Mouse (Mus musculus) neural tube, embryonic 15.5 days (tissue): ENCODE data around the gene Smc3. TPM values are rescaled to one million over a fixed set of nuclear protein-coding genes. Genes with fewer than 3 reads are reported as not detected.
"Not testable (repeated sequence)": the region's sequence is repeated elsewhere in the genome, so short reads cannot be mapped to it uniquely, and the experiment has no call there.

Source experiments
- ATAC-seq: fragments of 200-750 bp; cut with Nextera tagmentation; 2 replicates; pipeline ENCODE4 v1.8.0; 2017; ENCODE audit warnings: mild to moderate bottlenecking, moderate TSS enrichment, moderate library complexity; ENCODE audit not compliant: low FRiP score
- H3K27ac ChIP-seq: fragments of 300-500 bp; sonication (generic); replicated peaks from 2 replicates; pipeline ENCODE4 v1.5.1; 2015; ENCODE audit warnings: mild to moderate bottlenecking, inconsistent platforms
- H3K27me3 ChIP-seq: fragments of 300-500 bp; sonication (generic); replicated peaks from 2 replicates; pipeline ENCODE4 v1.6.1; 2015; ENCODE audit warnings: inconsistent platforms
- H3K36me3 ChIP-seq: fragments of 300-500 bp; sonication (generic); 2 replicates; pipeline ENCODE4 v1.6.1; 2015; ENCODE audit warnings: inconsistent platforms
- H3K4me1 ChIP-seq: fragments of 300-500 bp; sonication (generic); 2 replicates; pipeline ENCODE4 v1.6.1; 2015; ENCODE audit warnings: inconsistent platforms
- H3K4me2 ChIP-seq: fragments of 300-500 bp; sonication (generic); 2 replicates; pipeline ENCODE4 v1.6.1; 2015; ENCODE audit warnings: inconsistent platforms, mild to moderate bottlenecking, moderate library complexity
- H3K4me3 ChIP-seq: fragments of 300-500 bp; sonication (generic); replicated peaks from 2 replicates; pipeline ENCODE4 v1.5.1; 2015; ENCODE audit warnings: mild to moderate bottlenecking, inconsistent platforms
- H3K9ac ChIP-seq: fragments of 300-500 bp; sonication (generic); replicated peaks from 2 replicates; pipeline ENCODE4 v1.6.1; 2015; ENCODE audit warnings: mild to moderate bottlenecking, inconsistent platforms
- H3K9me3 ChIP-seq: fragments of 300-500 bp; sonication (generic); replicated peaks from 2 replicates; pipeline ENCODE4 v1.6.1; 2016; ENCODE audit warnings: inconsistent platforms
- WGBS: fragments of 180-500 bp; shearing (Covaris S2); methylation state at CpG from one replicate; pipeline ENCODE4 v1.1.7; 2015; ENCODE audit warnings: mixed read lengths; 5-methylcytosine and 5-hydroxymethylcytosine counted together
- polyA plus RNA-seq: library from polyadenylated mRNA; unstranded; fragments of >200 nt; fragmentation: Nextera tagmentation; extraction: Ambion mirVana; gene quantifications from 2 replicates; pipeline ENCODE4 v1.2.1, GENCODE M21; 2015

The Smc3 gene
- polyA plus RNA-seq, 1 experiment from 2014 or later, result 49.9 TPM

- H3K27me3 ChIP-seq, result no peaks in the 10 kb centered on the region
Measured at GRCm38 (mm10) chr19:53644020-53644595, 43.9 kb downstream of the Smc3 start.

DNA sequence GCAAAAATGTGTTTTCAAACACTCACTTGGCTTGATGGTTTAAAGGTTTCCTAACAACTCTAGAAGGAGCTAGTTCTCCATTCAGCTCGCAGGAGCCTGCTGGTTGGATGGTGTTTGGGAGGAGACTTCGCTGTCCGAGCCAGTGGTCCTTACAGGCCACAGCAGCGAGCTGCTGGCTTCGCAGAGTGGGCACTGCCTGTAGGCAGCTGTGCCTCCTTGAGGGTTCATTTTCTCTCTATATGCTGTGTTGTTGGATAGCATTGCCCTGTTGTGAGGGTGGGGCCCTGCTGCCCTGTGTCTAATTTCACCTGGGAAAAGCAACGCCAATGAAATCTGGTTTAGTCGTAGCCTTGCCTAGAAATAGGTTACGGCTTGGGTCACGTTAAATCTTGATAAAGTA lies 47.1 kb downstream of the Smc3 start:
- WGBS, result 87% methylated on average over 9 of the region's 9 CpGs

More at GRCm38 (mm10) chr19:53644020-53644595, 43.9 kb downstream of the Smc3 start:
- Histone ChIP-seq H3K4me2 (no peak overlapping the region), H3K9me3 (no peaks in the 10 kb centered on the region), H3K4me3 (no peak overlapping the region), H3K9ac (no peak overlapping the region), H3K27ac (no peak overlapping the region), H3K36me3 (peaks cover 57% of the 10 kb centered on the region), H3K4me1 (peaks cover 8% of the 10 kb centered on the region)
- ATAC-seq, result no peak
- WGBS, result 93% methylated on average over 9 of the region's 9 CpGs

GRCm38 (mm10) chr19:53648056-53648455 lies 47.9 kb downstream of the Smc3 start:
- Histone ChIP-seq H3K9me3 (no peaks in the 10 kb centered on the region), H3K36me3 (peaks cover 29% of the 10 kb centered on the region), H3K27ac (0 out of 2 replicates have a peak overlapping the region, but pooled peaks have one; percentile 10), H3K27me3 (no peaks in the 10 kb centered on the region), H3K4me1 (peaks cover 14% of the 10 kb centered on the region), H3K4me2 (no peak overlapping the region), H3K4me3 (no peak overlapping the region), H3K9ac (no peak overlapping the region)
- peak; percentile 37; the same call in 1 of the 2 replicates for ATAC-seq
- 16% methylated on average over 5 of the region's 5 CpGs for WGBS

More for the DNA sequence above, 47.1 kb downstream of the Smc3 start:
- no peak for ATAC-seq
- Histone ChIP-seq H3K9me3 (no peaks in the 10 kb centered on the region), H3K36me3 (peaks cover 30% of the 10 kb centered on the region), H3K9ac (no peak overlapping the region), H3K4me3 (no peak overlapping the region), H3K27ac (no peak overlapping the region), H3K4me1 (peaks cover 10% of the 10 kb centered on the region), H3K27me3 (no peaks in the 10 kb centered on the region), H3K4me2 (no peak overlapping the region)

DNA sequence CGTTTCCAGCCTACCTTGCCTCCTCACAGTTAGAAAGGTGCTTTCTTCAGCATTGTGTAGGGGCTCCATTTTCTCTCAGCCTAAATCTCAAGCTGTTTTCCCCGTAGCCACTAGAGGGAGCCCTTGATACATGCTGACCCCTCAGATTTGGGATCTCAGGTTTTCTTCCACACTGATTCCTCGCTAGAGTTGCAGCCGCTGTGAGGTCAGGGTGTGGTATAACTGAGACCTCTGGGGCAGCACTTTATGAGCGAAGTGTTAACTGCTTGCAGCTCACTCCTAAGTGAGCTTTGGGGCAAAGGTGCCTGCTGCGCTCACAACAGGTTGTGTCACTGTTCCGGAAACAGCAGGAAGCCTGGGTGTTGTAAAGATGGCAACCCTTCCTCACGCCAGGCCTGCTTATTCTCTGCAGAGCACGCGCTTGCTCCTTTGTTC lies 48.6 kb downstream of the Smc3 start:
- peak overlapping the region; percentile 22; the same call in 1 of the 2 replicates for H3K4me2 ChIP-seq
- no peak overlapping the region for H3K4me3 ChIP-seq
- peaks cover 18% of the 10 kb centered on the region for H3K4me1 ChIP-seq
- H3K27me3 ChIP-seq, result no peaks in the 10 kb centered on the region
- 36% methylated on average over 10 of the region's 10 CpGs for WGBS
- H3K36me3 ChIP-seq, result peaks cover 24% of the 10 kb centered on the region
- peak; percentile 74 for ATAC-seq
- H3K27ac ChIP-seq, result peak overlapping the region; percentile 43; the same call in 1 of the 2 replicates
- no peaks in the 10 kb centered on the region for H3K9me3 ChIP-seq
- H3K9ac ChIP-seq, result no peak overlapping the region

GRCm38 (mm10) chr19:53649361-53649760 lies 49.2 kb downstream of the Smc3 start:
- no peak overlapping the region for H3K27ac ChIP-seq
- H3K4me1 ChIP-seq, result peaks cover 23% of the 10 kb centered on the region
- peak overlapping the region; percentile 22; the same call in 1 of the 2 replicates for H3K4me2 ChIP-seq
- H3K36me3 ChIP-seq, result peaks cover 20% of the 10 kb centered on the region
- H3K9ac ChIP-seq, result no peak overlapping the region
- H3K27me3 ChIP-seq, result no peaks in the 10 kb centered on the region
- H3K4me3 ChIP-seq, result no peak overlapping the region
- ATAC-seq, result peak; percentile 40
- no peaks in the 10 kb centered on the region for H3K9me3 ChIP-seq
- WGBS, result 79% methylated on average over 6 of the region's 6 CpGs

GRCm38 (mm10) chr19:53649802-53650201 lies 49.6 kb downstream of the Smc3 start:
- 42% methylated on average over 5 of the region's 5 CpGs for WGBS
- no peak overlapping the region for H3K9ac ChIP-seq
- H3K4me2 ChIP-seq, result no peak overlapping the region
- H3K27ac ChIP-seq, result no peak overlapping the region
- H3K9me3 ChIP-seq, result no peaks in the 10 kb centered on the region
- H3K36me3 ChIP-seq, result peaks cover 18% of the 10 kb centered on the region
- ATAC-seq, result no peak
- H3K27me3 ChIP-seq, result no peaks in the 10 kb centered on the region
- no peak overlapping the region for H3K4me3 ChIP-seq
- H3K4me1 ChIP-seq, result peaks cover 28% of the 10 kb centered on the region

DNA sequence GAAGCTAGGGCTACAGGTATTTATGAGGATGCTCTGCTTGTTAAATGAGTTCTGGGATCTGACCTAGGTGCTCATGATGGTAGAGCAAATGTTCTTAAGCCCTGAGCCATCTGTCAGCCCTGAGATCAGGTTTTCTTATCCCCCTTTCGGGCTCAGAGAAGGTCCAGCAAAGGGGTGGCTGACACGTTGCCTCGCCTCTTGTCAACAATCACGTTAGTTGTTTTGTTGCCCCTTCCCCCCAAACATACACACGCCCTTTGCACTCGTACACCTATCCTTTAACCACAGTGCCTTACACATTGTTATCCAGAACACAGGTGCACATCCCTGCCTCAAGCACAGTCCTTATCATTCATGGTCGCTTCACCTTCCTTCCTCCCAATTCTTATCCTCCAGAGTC lies 50.7 kb downstream of the Smc3 start:
- Histone ChIP-seq H3K9me3 (no peaks in the 10 kb centered on the region), H3K36me3 (peaks cover 9% of the 10 kb centered on the region), H3K4me1 (peaks cover 28% of the 10 kb centered on the region), H3K9ac (no peak overlapping the region), H3K27ac (no peak overlapping the region), H3K4me2 (no peak overlapping the region), H3K4me3 (no peak overlapping the region), H3K27me3 (no peaks in the 10 kb centered on the region)
- ATAC-seq, result no peak
- 90% methylated on average over 7 of the region's 7 CpGs for WGBS

DNA sequence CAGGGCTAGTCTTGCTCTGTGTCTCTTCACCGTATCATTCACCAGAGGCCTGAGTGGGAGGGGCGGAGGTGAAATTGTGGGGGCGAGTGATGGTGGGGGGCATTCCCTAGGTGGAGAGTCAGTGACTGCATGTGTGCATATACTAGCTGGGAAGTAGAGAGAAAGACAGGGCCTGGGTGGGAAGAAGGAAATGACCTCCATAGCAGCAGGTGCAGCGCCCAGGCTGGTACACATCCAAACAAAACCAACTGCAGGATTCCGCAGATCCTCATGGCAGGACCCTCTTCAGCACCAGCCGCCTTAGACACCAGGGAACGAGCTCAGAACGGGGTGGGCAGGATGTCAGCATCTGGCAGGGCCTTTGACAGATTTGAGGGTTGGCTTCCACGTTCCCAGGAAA lies 52.1 kb downstream of the Smc3 start:
- H3K36me3 ChIP-seq, result no peaks in the 10 kb centered on the region
- H3K9ac ChIP-seq, result no peak overlapping the region
- peaks cover 28% of the 10 kb centered on the region for H3K4me1 ChIP-seq
- no peak for ATAC-seq
- H3K27me3 ChIP-seq, result no peaks in the 10 kb centered on the region
- 61% methylated on average over 9 of the region's 9 CpGs for WGBS
- no peak overlapping the region for H3K4me2 ChIP-seq
- no peak overlapping the region for H3K27ac ChIP-seq
- H3K9me3 ChIP-seq, result no peaks in the 10 kb centered on the region
- no peak overlapping the region for H3K4me3 ChIP-seq

DNA sequence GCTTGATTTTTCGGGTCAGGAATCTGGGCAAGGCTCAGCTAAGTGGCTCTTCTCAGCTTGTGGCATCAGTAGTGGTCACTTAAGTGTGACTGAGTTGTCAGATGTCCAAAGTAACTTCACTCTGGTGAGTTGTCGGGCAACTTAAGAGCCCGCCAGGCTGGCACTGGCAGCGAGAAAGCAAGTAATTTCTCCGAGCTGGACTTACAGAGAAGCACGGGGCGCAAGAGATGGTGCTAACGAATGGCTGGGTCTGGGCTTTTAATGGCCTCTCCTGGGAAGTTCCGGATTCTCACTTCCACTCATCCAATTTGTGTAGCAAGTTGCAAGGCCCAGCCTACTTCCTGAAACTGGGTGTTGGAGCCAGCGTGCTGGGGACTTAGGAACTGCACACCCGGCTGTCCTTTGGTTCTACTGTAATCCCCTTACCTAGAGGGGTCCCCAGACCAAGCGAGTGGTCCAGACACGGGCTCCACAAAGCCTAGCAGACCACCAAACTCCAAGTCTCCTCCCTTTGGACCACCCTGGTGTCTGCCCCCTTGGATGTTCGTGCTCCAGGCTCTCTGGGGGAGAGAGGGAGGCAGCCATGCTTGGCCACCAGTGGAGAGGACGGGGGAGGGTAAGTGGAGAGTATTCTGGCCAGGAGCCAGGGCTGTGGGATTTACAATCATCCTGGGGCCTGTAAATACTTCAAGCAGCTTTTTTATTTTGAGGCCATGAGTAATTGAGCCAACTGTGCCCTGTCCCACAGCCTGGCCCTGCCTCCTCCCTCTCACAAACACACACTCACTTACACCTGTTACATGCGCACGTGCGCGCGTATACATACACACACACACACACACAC lies 53.6 kb downstream of the Smc3 start:
- no peaks in the 10 kb centered on the region for H3K36me3 ChIP-seq
- H3K4me2 ChIP-seq, result 0 out of 2 replicates have a peak overlapping the region, but pooled peaks have one; percentile 6
- no peak overlapping the region for H3K4me3 ChIP-seq
- ATAC-seq, result peak; percentile 58; the same call in 1 of the 2 replicates
- no peak overlapping the region; the same call in 1 of the 2 replicates for H3K27ac ChIP-seq
- H3K9me3 ChIP-seq, result no peaks in the 10 kb centered on the region
- no peak overlapping the region for H3K9ac ChIP-seq
- peaks cover 23% of the 10 kb centered on the region for H3K4me1 ChIP-seq
- WGBS, result 42% methylated on average over 20 of the region's 20 CpGs
- no peaks in the 10 kb centered on the region for H3K27me3 ChIP-seq

DNA sequence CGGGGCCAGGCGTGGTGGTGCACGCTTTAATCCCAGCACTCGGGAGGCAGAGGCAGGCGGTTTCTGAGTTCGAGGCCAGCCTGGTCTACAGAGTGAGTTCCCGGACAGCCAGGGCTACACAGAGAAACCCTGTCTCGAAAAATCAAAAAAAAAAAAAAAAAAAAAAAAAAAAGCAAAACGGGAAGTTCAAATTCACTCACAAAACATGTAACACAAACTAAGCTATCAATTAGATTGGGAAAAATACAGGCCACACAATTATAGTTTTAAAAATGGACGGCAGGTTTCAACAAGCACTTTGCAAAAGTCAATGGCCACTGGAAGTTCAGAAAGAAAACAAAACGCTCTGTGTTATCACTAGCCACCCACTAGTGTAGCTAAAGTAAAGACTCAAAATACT lies 56.2 kb downstream of the Smc3 start:
- H3K27ac ChIP-seq, result not testable (repeated sequence)

GRCm38 (mm10) chr19:53657437-53657836 lies 57.2 kb downstream of the Smc3 start:
- Histone ChIP-seq H3K27ac (no peak overlapping the region), H3K36me3 (no peaks in the 10 kb centered on the region), H3K9ac (no peak overlapping the region), H3K9me3 (no peaks in the 10 kb centered on the region), H3K4me2 (no peak overlapping the region), H3K4me1 (peaks cover 17% of the 10 kb centered on the region), H3K4me3 (no peak overlapping the region), H3K27me3 (no peaks in the 10 kb centered on the region)
- 91% methylated on average over 5 of the region's 5 CpGs for WGBS
- no peak for ATAC-seq

More for the DNA sequence above, 56.2 kb downstream of the Smc3 start:
- peaks cover 18% of the 10 kb centered on the region for H3K4me1 ChIP-seq
- H3K27me3 ChIP-seq, H3K9me3 ChIP-seq, H3K4me3 ChIP-seq, H3K4me2 ChIP-seq, H3K9ac ChIP-seq, ATAC-seq, H3K36me3 ChIP-seq: not testable (repeated sequence)
- 96% methylated on average over 10 of the region's 11 CpGs for WGBS
